Mouse (Mus musculus) bone marrow, adult 2 months (tissue): Measurements from ENCODE around the gene Dusp3.

Experiments
- CTCF ChIP-seq: fragments of 200-500 bp; IDR thresholded peaks from 2 replicates; pipeline ENCODE4 v1.5.1; 2011; ENCODE audit warnings: low read length, control low read depth; ENCODE audit not compliant: control insufficient read depth, insufficient read depth
- POLR2A ChIP-seq: fragments of 200-500 bp; IDR thresholded peaks from 2 replicates; pipeline ENCODE4 v1.6.1; 2011; ENCODE audit warnings: low read depth, mild to moderate bottlenecking, control low read depth, low read length, borderline replicate concordance; ENCODE audit not compliant: control insufficient read depth

DNA sequence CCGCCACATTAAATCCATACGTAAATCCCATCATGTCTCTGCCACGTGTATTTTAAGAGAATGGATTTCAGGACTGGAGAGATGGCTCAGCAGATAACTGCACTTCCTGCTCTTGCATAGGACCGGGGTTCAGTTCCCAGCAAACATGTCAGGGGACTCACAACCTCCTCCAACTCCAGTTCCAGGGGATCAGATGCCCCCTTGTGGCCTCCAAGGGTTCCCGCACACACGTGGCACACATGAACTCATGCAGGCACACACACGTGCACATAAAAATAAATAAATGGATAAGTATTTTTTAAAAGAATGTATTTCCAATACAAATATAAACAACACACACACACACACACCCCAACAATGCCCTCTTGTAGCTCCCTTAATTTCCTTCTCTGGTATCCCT is 9.9 kb downstream of the Dusp3 start:
- no peak for TF ChIP-seq CTCF
- TF ChIP-seq POLR2A, result no peak
